Mouse (Mus musculus) heart, adult 2 months (tissue): Measurements from ENCODE around the gene Ndfip2.

ENCODE experiments used
- CTCF ChIP-seq: fragments of 200-600 bp; IDR thresholded peaks from 2 replicates; pipeline ENCODE4 v1.8.1; 2022; ENCODE audit warnings: antibody characterized with exemption, mild to moderate bottlenecking, moderate library complexity
- EP300 ChIP-seq: fragments of 200-500 bp; IDR thresholded peaks from 2 replicates; pipeline ENCODE4 v1.6.1; 2011; ENCODE audit warnings: low read depth, low read length, control low read depth; ENCODE audit not compliant: insufficient read depth
- POLR2A ChIP-seq: fragments of 200-500 bp; IDR thresholded peaks from 2 replicates; pipeline ENCODE4 v1.6.1; 2011; ENCODE audit warnings: mild to moderate bottlenecking, low read depth, low read length, control low read depth; ENCODE audit not compliant: insufficient read depth

GRCm38 (mm10) chr14:105328397-105329302 is 70.3 kb downstream of the Ndfip2 start:
- peak; percentile 68 for TF ChIP-seq POLR2A
- TF ChIP-seq CTCF: no peak
- peak; percentile 96 for TF ChIP-seq EP300
